ENCODE assay signal across 12 mouse cellular contexts in the genomic region with DNA sequence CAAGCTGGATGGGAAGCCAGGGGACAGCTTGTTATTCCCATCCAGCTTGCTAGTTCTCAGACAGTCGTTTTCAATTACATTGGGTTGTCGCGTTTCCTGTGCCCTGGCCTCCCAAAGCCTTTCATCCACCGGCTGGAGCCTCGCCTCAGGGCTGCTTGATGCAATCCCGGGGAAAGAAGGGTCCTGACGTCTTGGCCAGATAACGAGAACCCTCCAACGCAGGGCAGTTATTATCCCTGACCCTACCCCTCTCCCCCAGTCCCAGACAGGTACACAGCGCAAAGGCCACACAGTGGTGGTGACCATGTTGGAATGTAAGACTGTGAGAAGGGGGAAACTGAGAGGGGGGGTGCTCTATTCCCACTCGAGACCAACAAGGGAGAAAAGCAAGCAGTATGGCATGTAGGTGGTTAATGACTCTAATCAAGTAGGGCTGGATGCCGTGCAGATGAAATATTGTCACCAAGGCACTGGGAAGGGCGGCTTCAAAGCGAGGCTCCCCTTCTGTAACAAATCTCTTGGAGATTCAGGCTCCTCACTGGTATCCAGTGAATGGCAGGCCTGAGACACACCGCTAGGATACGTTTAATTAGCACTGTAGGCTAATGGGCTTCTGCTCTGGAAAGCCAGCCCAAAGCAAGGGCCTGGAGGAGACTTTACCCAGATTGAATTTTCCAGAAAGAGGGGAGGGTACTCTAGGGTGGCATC.
A peak's percentile ranks its signal among the peaks of the same experiment; 100 is the strongest.
DNase-seq lines count a peak whose midpoint lies in the region; ATAC-seq lines count a peak whose summit lies in the region.
"Had no signal": no experiment of that assay in that cellular context is flagged by ENCODE, and none has a peak within 500 bp of the region (broad histone marks: within the 10 kb centered on the region; RNA-seq: fewer than 3 reads in every experiment).

No protein-coding gene starts in this region.

- no peaks in the 10 kb centered on the region for H3K27me3 ChIP-seq in hindbrain, embryonic 12.5 days
- no peaks in the 10 kb centered on the region for H3K27me3 ChIP-seq in midbrain, embryonic 15.5 days (replicated peaks)
- H3K27me3 ChIP-seq: liver, embryonic 12.5 days; Patski had no signal

- H3K9me3 ChIP-seq in hindbrain, embryonic 12.5 days (replicated peaks): peaks cover 5% of the 10 kb centered on the region
- no peaks in the 10 kb centered on the region; the same call in 1 of the 2 replicates for H3K9me3 ChIP-seq in midbrain, embryonic 15.5 days
- H3K9me3 ChIP-seq: liver, embryonic 12.5 days had no signal

- no peak overlapping the region for H3K4me3 ChIP-seq in hindbrain, embryonic 12.5 days
- no peak overlapping the region for H3K4me3 ChIP-seq in midbrain, embryonic 15.5 days
- H3K4me3 ChIP-seq: liver, embryonic 12.5 days had no signal

- DNase-seq in kidney, postnatal 10 days: peak; percentile 55
- DNase-seq in kidney, adult 11 months: no peak
- DNase-seq in embryo, embryonic 9.5 days (ENCODE audit: extremely low spot score): peak; percentile 60
- no peak for DNase-seq in thymus, postnatal 4 days
- no peak for DNase-seq in testis, postnatal 10 days (ENCODE audit: low spot score)
- no peak for DNase-seq in yolk sac, embryonic 10.5 days (ENCODE audit: low spot score)
- DNase-seq: cerebellum, postnatal 36 days; right cerebral cortex, postnatal 25 days had no signal

- H3K36me3 ChIP-seq in hindbrain, embryonic 12.5 days: peaks cover 3% of the 10 kb centered on the region; the same call in 1 of the 2 replicates
- no peaks in the 10 kb centered on the region for H3K36me3 ChIP-seq in midbrain, embryonic 15.5 days (replicated peaks)
- H3K36me3 ChIP-seq: liver, embryonic 12.5 days had no signal

- ATAC-seq in hindbrain, embryonic 12.5 days (ENCODE audit: low FRiP score): peak; percentile 67
- peak; percentile 63; the same call in 1 of the 2 replicates for ATAC-seq in midbrain, embryonic 15.5 days (replicated peaks)
- ATAC-seq: liver, embryonic 12.5 days; Patski had no signal

- H3K4me1 ChIP-seq in hindbrain, embryonic 12.5 days: peaks cover 29% of the 10 kb centered on the region
- peaks cover 18% of the 10 kb centered on the region for H3K4me1 ChIP-seq in midbrain, embryonic 15.5 days
- H3K4me1 ChIP-seq: liver, embryonic 12.5 days had no signal

- H3K9ac ChIP-seq in hindbrain, embryonic 12.5 days: no peak overlapping the region
- no peak overlapping the region for H3K9ac ChIP-seq in midbrain, embryonic 15.5 days
- H3K9ac ChIP-seq: liver, embryonic 12.5 days had no signal

- H3K4me2 ChIP-seq in hindbrain, embryonic 12.5 days (replicated peaks): no peak overlapping the region
- no peak overlapping the region for H3K4me2 ChIP-seq in midbrain, embryonic 15.5 days
- H3K4me2 ChIP-seq: liver, embryonic 12.5 days had no signal

- WGBS in hindbrain, embryonic 12.5 days: 41% methylated on average over 16 of the region's 16 CpGs
- WGBS in midbrain, embryonic 15.5 days: 33% methylated on average over 16 of the region's 16 CpGs

- peak overlapping the region; percentile 67 for H3K27ac ChIP-seq in hindbrain, embryonic 12.5 days
- H3K27ac ChIP-seq in midbrain, embryonic 15.5 days: peak overlapping the region; percentile 14
- H3K27ac ChIP-seq: liver, embryonic 12.5 days had no signal

Comparison
In these comparisons a context has a peak if more than half of its experiments do, and no peak if none do; other contexts are left out.
1. DNase-seq: peak in kidney, postnatal 10 days (single experiment) and embryo, embryonic 9.5 days (single experiment); none in kidney, adult 11 months (single experiment), thymus, postnatal 4 days (single experiment), testis, postnatal 10 days (single experiment) and yolk sac, embryonic 10.5 days (single experiment).